Mouse (Mus musculus): ENCODE measurements at regions not wholly inside any gene's neighbourhood (a gene's known extent, or its start where the extent isn't known, plus 50 kb on each side); places are given as distances from the start of the nearest gene placed in this dataset.
"Not testable (repeated sequence)": the region's sequence is repeated elsewhere in the genome, so short reads cannot be mapped to it uniquely, and the experiment has no call there.

DNA sequence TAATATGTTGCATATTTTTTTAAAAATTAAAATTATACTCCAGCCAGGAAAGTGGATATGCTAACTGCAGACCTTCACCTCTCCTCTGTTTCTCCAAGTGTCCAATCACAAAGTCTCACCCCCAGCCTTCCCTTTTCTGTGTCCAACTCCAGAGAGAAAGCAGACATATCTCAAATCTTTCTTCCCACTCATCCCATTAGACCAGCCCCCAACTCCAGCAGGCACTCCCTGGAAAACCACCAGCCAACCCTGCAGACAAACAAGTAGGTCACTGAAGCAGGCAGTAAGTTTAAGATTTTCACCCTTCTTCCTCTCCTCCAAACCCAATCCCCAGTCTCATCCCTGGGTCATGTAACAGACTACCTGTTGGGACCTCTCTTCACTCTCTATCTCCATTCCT lies 94.2 kb upstream of the Ptgfr start:
- Histone ChIP-seq H3K27ac (ENCODE audit: low read depth) (no peak overlapping the region), H3K36me3 (ENCODE audit: insufficient read depth) (no peaks in the 10 kb centered on the region), H3K4me1 (ENCODE audit: insufficient read depth) (no peaks in the 10 kb centered on the region), H3K4me2 (no peak overlapping the region), H3K27me3 (ENCODE audit: insufficient read depth, low read length) (no peaks in the 10 kb centered on the region), H3K4me3 (ENCODE audit: low read depth, low read length) (no peak overlapping the region), H3K9me3 (ENCODE audit: low read depth, low read length) (no peaks in the 10 kb centered on the region), H3K9ac (no peak overlapping the region)
- no peak for TF ChIP-seq CTCF (IDR thresholded peaks at IDR 0.05; ENCODE audit: low read depth)
- ATAC-seq (ENCODE audit: insufficient read depth) (no peak), DNase-seq (no peak)

DNA sequence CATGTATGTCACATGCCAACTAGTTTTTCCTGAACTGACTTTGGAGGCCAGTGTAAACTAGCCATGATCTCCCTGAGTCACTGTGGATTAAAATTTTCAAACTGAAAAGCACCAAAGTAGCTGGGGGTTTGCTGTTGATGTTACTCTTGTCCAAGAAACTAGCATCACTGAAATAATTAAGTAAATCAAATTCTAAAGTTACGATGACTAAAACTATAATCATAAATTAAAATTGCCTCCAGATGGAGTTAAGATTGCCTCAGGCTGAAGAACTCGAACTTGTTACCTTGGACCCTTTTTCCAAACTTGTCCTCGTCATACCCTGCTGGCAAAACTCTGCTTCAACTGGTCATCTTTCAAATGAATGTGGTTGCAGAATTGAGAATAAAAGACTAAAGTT lies 93.7 kb upstream of the Ptgfr start:
- Histone ChIP-seq H3K9me3 (ENCODE audit: low read depth, low read length) (no peaks in the 10 kb centered on the region), H3K4me3 (ENCODE audit: low read depth, low read length) (no peak overlapping the region), H3K36me3 (ENCODE audit: insufficient read depth) (no peaks in the 10 kb centered on the region), H3K27ac (ENCODE audit: low read depth) (no peak overlapping the region), H3K9ac (no peak overlapping the region), H3K4me2 (no peak overlapping the region), H3K4me1 (ENCODE audit: insufficient read depth) (no peaks in the 10 kb centered on the region), H3K27me3 (ENCODE audit: insufficient read depth, low read length) (no peaks in the 10 kb centered on the region)
- 72% methylated on average over 3 of the region's 3 CpGs for WGBS
- no peak for ATAC-seq (ENCODE audit: insufficient read depth)
- no peak for DNase-seq
- TF ChIP-seq CTCF (IDR thresholded peaks at IDR 0.05; ENCODE audit: low read depth) = no peak

DNA sequence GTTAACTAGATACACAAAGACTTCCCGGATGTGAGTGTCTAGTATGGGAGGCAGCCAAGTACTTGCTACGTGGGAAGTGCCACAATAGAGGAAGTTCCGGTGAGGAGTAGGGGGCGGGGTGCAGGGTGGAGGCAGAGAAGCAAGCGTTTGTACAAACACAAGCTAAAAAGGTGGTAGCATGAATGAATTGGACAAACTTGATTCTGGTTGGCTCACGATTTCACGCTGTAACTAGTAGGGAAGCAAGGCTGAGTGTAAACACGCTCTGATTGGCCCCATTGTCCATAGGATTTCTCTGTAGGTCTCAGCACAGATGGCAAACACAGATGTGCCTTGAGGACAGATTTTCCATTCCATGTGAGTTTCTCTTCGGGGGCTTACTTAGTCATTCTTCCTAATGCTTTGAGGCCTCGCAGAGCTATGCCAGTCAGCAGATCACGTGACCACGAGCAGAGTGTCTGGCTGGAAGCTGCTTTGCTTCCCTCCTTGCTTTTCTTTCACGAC lies 76.6 kb upstream of the Ptgfr start:
- WGBS = 46% methylated on average over 13 of the region's 13 CpGs
- H3K4me2 ChIP-seq = no peak overlapping the region
- H3K27ac ChIP-seq (ENCODE audit: low read depth) = 0 out of 2 replicates have a peak overlapping the region, but pooled peaks have one; percentile 1

DNA sequence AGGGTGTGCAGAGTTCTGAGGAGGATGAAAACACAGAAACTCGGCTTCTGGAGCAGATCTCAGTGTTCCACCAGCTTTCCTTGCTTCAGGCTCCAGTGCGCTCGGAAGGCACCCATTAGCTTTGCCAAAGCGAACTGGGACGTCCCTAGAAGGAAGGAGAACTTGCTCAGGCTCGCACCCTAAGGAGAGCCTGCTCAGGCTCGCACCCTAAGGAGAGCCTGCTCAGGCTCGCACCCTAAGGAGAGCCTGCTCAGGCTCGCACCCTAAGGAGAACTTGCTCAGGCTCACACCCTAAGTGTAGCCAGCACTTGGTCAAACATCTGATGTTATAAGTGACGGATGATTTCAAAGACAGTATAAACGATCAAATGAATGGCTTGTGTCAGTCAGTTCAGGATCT lies 74.9 kb upstream of the Ptgfr start:
- not testable (repeated sequence) for H3K27ac ChIP-seq (ENCODE audit: low read depth); H3K4me1 ChIP-seq (ENCODE audit: insufficient read depth); H3K9me3 ChIP-seq (ENCODE audit: low read depth, low read length); H3K4me3 ChIP-seq (ENCODE audit: low read depth, low read length); H3K9ac ChIP-seq; H3K27me3 ChIP-seq (ENCODE audit: insufficient read depth, low read length); H3K36me3 ChIP-seq (ENCODE audit: insufficient read depth); DNase-seq; H3K4me2 ChIP-seq
- peak; percentile 24; the same call in 1 of the 2 replicates for ATAC-seq (ENCODE audit: insufficient read depth)
- 71% methylated on average over 11 of the region's 11 CpGs for WGBS

More for the DNA sequence above, 76.6 kb upstream of the Ptgfr start:
- no peak overlapping the region for H3K4me3 ChIP-seq (ENCODE audit: low read depth, low read length)
- ATAC-seq (ENCODE audit: insufficient read depth) (peak; percentile 90), DNase-seq (peak; percentile 73)
- no peaks in the 10 kb centered on the region for H3K4me1 ChIP-seq (ENCODE audit: insufficient read depth)
- TF ChIP-seq CTCF (IDR thresholded peaks at IDR 0.05; ENCODE audit: low read depth) = no peak
- H3K9me3 ChIP-seq (ENCODE audit: low read depth, low read length) = no peaks in the 10 kb centered on the region
- H3K9ac ChIP-seq = no peak overlapping the region
- no peaks in the 10 kb centered on the region for H3K36me3 ChIP-seq (ENCODE audit: insufficient read depth)
- no peaks in the 10 kb centered on the region for H3K27me3 ChIP-seq (ENCODE audit: insufficient read depth, low read length)

DNA sequence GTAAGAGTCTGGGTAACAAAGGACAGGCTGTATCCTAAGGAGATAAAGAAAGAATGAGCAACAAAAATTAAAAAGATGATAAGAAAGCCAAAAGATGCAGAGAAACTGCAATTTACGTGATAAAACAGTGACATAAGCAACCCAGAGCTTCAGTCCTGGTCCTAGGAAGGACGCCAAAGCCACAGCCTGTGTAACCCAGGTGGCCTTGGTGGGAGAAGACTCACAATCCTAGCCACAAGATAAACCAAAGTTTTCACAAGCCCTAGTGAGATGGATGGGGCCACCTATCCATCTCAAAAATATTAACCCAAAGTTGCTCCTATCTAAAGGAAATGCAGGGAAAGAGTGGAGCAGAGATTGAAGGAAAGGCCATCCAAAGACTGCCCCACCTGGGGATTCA lies 73.4 kb upstream of the Ptgfr start:
- ATAC-seq (ENCODE audit: insufficient read depth) (no peak), DNase-seq (no peak)
- no peaks in the 10 kb centered on the region for H3K27me3 ChIP-seq (ENCODE audit: insufficient read depth, low read length)
- TF ChIP-seq CTCF (IDR thresholded peaks at IDR 0.05; ENCODE audit: low read depth) = no peak
- H3K9me3 ChIP-seq (ENCODE audit: low read depth, low read length) = no peaks in the 10 kb centered on the region
- H3K4me3 ChIP-seq (ENCODE audit: low read depth, low read length) = no peak overlapping the region
- H3K36me3 ChIP-seq (ENCODE audit: insufficient read depth) = no peaks in the 10 kb centered on the region
- no peak overlapping the region for H3K4me2 ChIP-seq
- WGBS = 87% methylated on average over 2 of the region's 2 CpGs
- no peaks in the 10 kb centered on the region for H3K4me1 ChIP-seq (ENCODE audit: insufficient read depth)
- H3K27ac ChIP-seq (ENCODE audit: low read depth) = no peak overlapping the region
- no peak overlapping the region for H3K9ac ChIP-seq

DNA sequence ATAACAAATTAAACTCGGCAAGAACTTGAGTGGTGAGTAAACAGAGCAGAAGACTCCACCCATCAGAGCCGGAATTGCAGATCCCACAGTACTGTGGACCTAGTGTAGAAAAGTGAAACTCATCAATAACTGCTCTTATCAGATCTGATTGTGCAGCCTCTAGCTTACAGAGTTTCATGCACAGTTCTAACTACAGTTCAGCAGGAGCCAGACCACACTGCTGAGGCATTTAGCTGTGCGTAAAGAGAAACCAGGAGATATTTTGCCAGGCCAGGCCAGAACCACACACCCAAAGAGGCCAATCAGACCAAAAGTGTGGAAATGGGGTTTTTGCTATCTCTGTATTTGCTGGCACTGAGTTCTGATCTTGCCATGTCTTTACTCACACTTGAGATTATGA lies 71.9 kb upstream of the Ptgfr start:
- H3K9ac ChIP-seq = no peak overlapping the region
- H3K4me3 ChIP-seq (ENCODE audit: low read depth, low read length) = no peak overlapping the region
- no peak overlapping the region for H3K27ac ChIP-seq (ENCODE audit: low read depth)
- no peaks in the 10 kb centered on the region for H3K9me3 ChIP-seq (ENCODE audit: low read depth, low read length)
- WGBS = 51% methylated on average over 3 of the region's 3 CpGs
- DNase-seq (no peak), ATAC-seq (ENCODE audit: insufficient read depth) (no peak)
- H3K36me3 ChIP-seq (ENCODE audit: insufficient read depth) = no peaks in the 10 kb centered on the region
- H3K27me3 ChIP-seq (ENCODE audit: insufficient read depth, low read length) = no peaks in the 10 kb centered on the region
- no peak for TF ChIP-seq CTCF (IDR thresholded peaks at IDR 0.05; ENCODE audit: low read depth)
- no peaks in the 10 kb centered on the region for H3K4me1 ChIP-seq (ENCODE audit: insufficient read depth)
- no peak overlapping the region for H3K4me2 ChIP-seq

DNA sequence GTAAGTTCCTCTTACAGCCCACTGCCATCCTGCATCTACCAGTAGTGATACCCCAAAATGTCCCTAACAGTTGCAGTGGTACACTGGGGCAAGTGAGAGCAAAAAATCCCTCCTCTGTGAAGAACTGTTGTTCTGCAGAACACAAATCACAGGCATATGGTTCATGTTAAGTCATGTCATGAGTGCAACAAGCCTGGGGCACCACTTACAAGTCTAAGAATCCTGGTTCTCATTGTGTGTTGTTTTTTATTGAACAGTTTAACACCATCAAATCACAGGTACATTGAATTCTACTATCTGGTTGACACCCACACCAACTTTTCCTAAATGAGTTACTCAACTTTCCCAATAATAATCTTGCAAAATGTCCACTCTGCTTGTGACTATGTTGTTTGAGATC lies 71.5 kb upstream of the Ptgfr start:
- no peak for DNase-seq
- Histone ChIP-seq H3K27me3 (ENCODE audit: insufficient read depth, low read length) (no peaks in the 10 kb centered on the region), H3K36me3 (ENCODE audit: insufficient read depth) (no peaks in the 10 kb centered on the region), H3K4me2 (no peak overlapping the region), H3K4me1 (ENCODE audit: insufficient read depth) (no peaks in the 10 kb centered on the region), H3K9me3 (ENCODE audit: low read depth, low read length) (no peaks in the 10 kb centered on the region), H3K27ac (ENCODE audit: low read depth) (no peak overlapping the region), H3K4me3 (ENCODE audit: low read depth, low read length) (no peak overlapping the region), H3K9ac (no peak overlapping the region)
- no peak for ATAC-seq (ENCODE audit: insufficient read depth)
- no peak for TF ChIP-seq CTCF (IDR thresholded peaks at IDR 0.05; ENCODE audit: low read depth)

DNA sequence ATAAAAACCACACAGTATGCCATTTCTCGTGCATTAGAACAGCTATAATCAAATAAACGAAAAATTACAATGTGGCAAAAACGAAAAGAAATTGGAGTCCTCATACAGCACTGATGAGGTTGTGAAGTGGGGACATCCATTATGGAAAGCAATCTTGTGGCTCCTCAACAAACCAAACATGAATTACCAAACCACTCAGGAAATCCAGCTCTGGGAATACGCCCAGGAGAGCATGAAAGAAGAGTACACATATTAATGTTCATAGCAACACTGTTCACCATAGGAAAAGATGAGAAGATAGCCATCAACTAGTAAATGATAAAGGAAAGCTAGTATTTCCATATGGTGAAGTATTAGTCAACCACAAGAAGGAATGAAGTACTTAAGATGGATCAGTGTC lies 68.3 kb upstream of the Ptgfr start:
- no peak for ATAC-seq (ENCODE audit: insufficient read depth)
- DNase-seq = no peak
- TF ChIP-seq CTCF (IDR thresholded peaks at IDR 0.05; ENCODE audit: low read depth) = no peak
- H3K9me3 ChIP-seq (ENCODE audit: low read depth, low read length) = no peaks in the 10 kb centered on the region
- H3K36me3 ChIP-seq (ENCODE audit: insufficient read depth) = no peaks in the 10 kb centered on the region
- H3K4me1 ChIP-seq (ENCODE audit: insufficient read depth) = no peaks in the 10 kb centered on the region; the same call in 1 of the 2 replicates
- H3K4me3 ChIP-seq (ENCODE audit: low read depth, low read length) = no peak overlapping the region
- H3K4me2 ChIP-seq = no peak overlapping the region
- H3K27ac ChIP-seq (ENCODE audit: low read depth) = no peak overlapping the region
- 81% methylated on average over 4 of the region's 4 CpGs for WGBS
- no peak overlapping the region for H3K9ac ChIP-seq
- no peaks in the 10 kb centered on the region for H3K27me3 ChIP-seq (ENCODE audit: insufficient read depth, low read length)

All from lung, embryonic 14.5 days (tissue).